In genomic region chr9:52149286-52149685, GRCm38 (mm10) we compare ENCODE assay signal across 9 mouse cellular contexts. TPM values are rescaled to one million over a fixed set of nuclear protein-coding genes. Genes with fewer than 3 reads are reported as not detected.
DNase-seq lines count a peak whose midpoint lies in the region; ATAC-seq and TF ChIP-seq lines count a peak whose summit lies in the region.
"Had no signal": no experiment of that assay in that cellular context is flagged by ENCODE, and none has a peak within 500 bp of the region (broad histone marks: within the 10 kb centered on the region; RNA-seq: fewer than 3 reads in every experiment).

No protein-coding gene starts in this region.

- no peaks in the 10 kb centered on the region for H3K36me3 ChIP-seq in embryonic facial prominence, embryonic 11.5 days (replicated peaks; ENCODE audit: control insufficient read depth, insufficient read depth, low read depth, low read length)
- H3K36me3 ChIP-seq in hindbrain, embryonic 12.5 days, result no peaks in the 10 kb centered on the region
- H3K36me3 ChIP-seq in midbrain, embryonic 16.5 days (ENCODE audit: control insufficient read depth, insufficient read depth, low read length), result no peaks in the 10 kb centered on the region
- no peaks in the 10 kb centered on the region for H3K36me3 ChIP-seq in thymus, adult 2 months (ENCODE audit: control insufficient read depth, insufficient read depth, low read length)
- H3K36me3 ChIP-seq: liver, embryonic 12.5 days had no signal

- H3K9ac ChIP-seq in embryonic facial prominence, embryonic 11.5 days (replicated peaks; ENCODE audit: low read length), result 0 out of 2 replicates have a peak overlapping the region, but pooled peaks have one; percentile 25
- peak overlapping the region; percentile 51 for H3K9ac ChIP-seq in hindbrain, embryonic 12.5 days
- H3K9ac ChIP-seq in midbrain, embryonic 16.5 days (ENCODE audit: low read depth, low read length), result peak overlapping the region; percentile 44; the same call in 1 of the 2 replicates
- H3K9ac ChIP-seq: liver, embryonic 12.5 days had no signal

- peak; percentile 82 for ATAC-seq in embryonic facial prominence, embryonic 11.5 days (replicated peaks; ENCODE audit: insufficient number of reproducible peaks, low FRiP score, low TSS enrichment, low read depth)
- ATAC-seq in hindbrain, embryonic 12.5 days (ENCODE audit: low FRiP score), result peak; percentile 88
- ATAC-seq in midbrain, embryonic 16.5 days, result peak; percentile 79
- ATAC-seq: liver, embryonic 12.5 days had no signal

- TF ChIP-seq CTCF in gastrocnemius, adult 2 months (IDR thresholded peaks at IDR 0.05), result no peak
- no peak for TF ChIP-seq CTCF in thymus, adult 2 months (IDR thresholded peaks at IDR 0.05; ENCODE audit: borderline replicate concordance, control insufficient read depth, extremely low read depth, insufficient read depth, low read length, poor library complexity)

- 32% methylated on average over 4 of the region's 4 CpGs for WGBS in embryonic facial prominence, embryonic 11.5 days
- 14% methylated on average over 4 of the region's 4 CpGs for WGBS in hindbrain, embryonic 12.5 days
- 10% methylated on average over 4 of the region's 4 CpGs for WGBS in midbrain, embryonic 16.5 days
- 90% methylated on average over 4 of the region's 4 CpGs for WGBS in thymus, adult 2 months

- DNase-seq in gastrocnemius, adult 2 months, result no peak
- DNase-seq in gastrocnemius, postnatal 4 days (ENCODE audit: low spot score in 2 of 2), result no peak
- peak; percentile 52 for DNase-seq in embryonic facial prominence, embryonic 11.5 days (ENCODE audit: low spot score)
- DNase-seq in testis, postnatal 14 days (ENCODE audit: low spot score), result no peak
- DNase-seq in urinary bladder, adult 2 months (ENCODE audit: low spot score), result no peak
- no peak for DNase-seq in thymus, adult 2 months

- H3K9me3 ChIP-seq in embryonic facial prominence, embryonic 11.5 days (replicated peaks; ENCODE audit: control insufficient read depth, low read length), result no peaks in the 10 kb centered on the region
- no peaks in the 10 kb centered on the region for H3K9me3 ChIP-seq in hindbrain, embryonic 12.5 days (replicated peaks)
- H3K9me3 ChIP-seq in midbrain, embryonic 16.5 days (replicated peaks; ENCODE audit: control insufficient read depth, low read length, poor library complexity, severe bottlenecking), result no peaks in the 10 kb centered on the region
- H3K9me3 ChIP-seq: liver, embryonic 12.5 days had no signal

- H3K27ac ChIP-seq in gastrocnemius, adult 2 months, result peak overlapping the region; percentile 60
- no peak overlapping the region; the same call in 1 of the 2 replicates for H3K27ac ChIP-seq in embryonic facial prominence, embryonic 11.5 days (replicated peaks; ENCODE audit: low read depth, low read length)
- peak overlapping the region; percentile 89 for H3K27ac ChIP-seq in hindbrain, embryonic 12.5 days
- peak overlapping the region; percentile 71 for H3K27ac ChIP-seq in midbrain, embryonic 16.5 days (ENCODE audit: low read length)
- H3K27ac ChIP-seq in thymus, adult 2 months (ENCODE audit: control insufficient read depth, insufficient read depth, low read length), result no peak overlapping the region
- H3K27ac ChIP-seq: liver, embryonic 12.5 days had no signal

- H3K4me2 ChIP-seq in embryonic facial prominence, embryonic 11.5 days (ENCODE audit: low read depth, low read length), result peak overlapping the region; percentile 4; the same call in 1 of the 2 replicates
- H3K4me2 ChIP-seq in hindbrain, embryonic 12.5 days (replicated peaks), result peak overlapping the region; percentile 48
- H3K4me2 ChIP-seq in midbrain, embryonic 16.5 days (ENCODE audit: low read length), result peak overlapping the region; percentile 55
- H3K4me2 ChIP-seq: liver, embryonic 12.5 days had no signal

- no peaks in the 10 kb centered on the region for H3K4me1 ChIP-seq in embryonic facial prominence, embryonic 11.5 days (ENCODE audit: control insufficient read depth, insufficient read depth, low read length)
- peaks cover 33% of the 10 kb centered on the region for H3K4me1 ChIP-seq in hindbrain, embryonic 12.5 days
- H3K4me1 ChIP-seq in midbrain, embryonic 16.5 days (ENCODE audit: control insufficient read depth, insufficient read depth, low read length), result peaks cover 43% of the 10 kb centered on the region
- no peaks in the 10 kb centered on the region for H3K4me1 ChIP-seq in thymus, adult 2 months (replicated peaks; ENCODE audit: control insufficient read depth, insufficient read depth, low read length)
- H3K4me1 ChIP-seq: liver, embryonic 12.5 days had no signal

- H3K27me3 ChIP-seq in embryonic facial prominence, embryonic 11.5 days (ENCODE audit: control insufficient read depth, insufficient read depth, low read length), result no peaks in the 10 kb centered on the region
- no peaks in the 10 kb centered on the region for H3K27me3 ChIP-seq in hindbrain, embryonic 12.5 days
- H3K27me3 ChIP-seq in midbrain, embryonic 16.5 days (ENCODE audit: control insufficient read depth, insufficient read depth, low read depth, low read length), result no peaks in the 10 kb centered on the region
- no peaks in the 10 kb centered on the region for H3K27me3 ChIP-seq in thymus, adult 2 months (ENCODE audit: control insufficient read depth, insufficient read depth, low read length)
- H3K27me3 ChIP-seq: liver, embryonic 12.5 days had no signal

- H3K4me3 ChIP-seq in gastrocnemius, adult 2 months, result peak overlapping the region; percentile 2; the same call in 1 of the 2 replicates
- peak overlapping the region; percentile 18 for H3K4me3 ChIP-seq in embryonic facial prominence, embryonic 11.5 days (ENCODE audit: low read depth, low read length)
- peak overlapping the region; percentile 36 for H3K4me3 ChIP-seq in hindbrain, embryonic 12.5 days
- H3K4me3 ChIP-seq in midbrain, embryonic 16.5 days (ENCODE audit: low read depth, low read length), result peak overlapping the region; percentile 31
- H3K4me3 ChIP-seq in thymus, adult 2 months (ENCODE audit: control insufficient read depth, insufficient read depth, low read length), result no peak overlapping the region
- H3K4me3 ChIP-seq: liver, embryonic 12.5 days had no signal

- no peak for TF ChIP-seq POLR2A in thymus, adult 2 months (IDR thresholded peaks at IDR 0.05; ENCODE audit: control insufficient read depth, extremely low read depth, insufficient read depth, low read length, poor library complexity)

- intact Hi-C loops in gastrocnemius, adult 2 months (cut with DNase I), result no loop called here

RNA-seq across cellular contexts. Expression of gene Zc3h12c, which starts 19.1 kb away (rescaled TPM):
- 1 to 10 TPM; 7.8 to 9.8 TPM for total RNA-seq in gastrocnemius, adult 2 months (2021)
- 10 to 100 TPM in 1 of 2 experiments, 1 to 10 TPM in 1; 9.6 to 10.6 TPM for total RNA-seq in gastrocnemius, postnatal 4 days (2021)
- 5.5 and 6.0 TPM in 2 replicates for polyA plus RNA-seq in embryonic facial prominence, embryonic 11.5 days (2014; fragmentation: Nextera tagmentation; extraction: Ambion mirVana)
- polyA plus RNA-seq in hindbrain, embryonic 12.5 days (2016; fragmentation: Nextera tagmentation; extraction: Ambion mirVana), result 8.9 and 9.4 TPM in 2 replicates
- polyA plus RNA-seq in midbrain, embryonic 16.5 days (2015; fragmentation: Nextera tagmentation; extraction: Ambion mirVana), result 3.9 and 5.6 TPM in 2 replicates
- polyA plus RNA-seq in urinary bladder, adult 2 months (2012; rRNA removed), result 2.5 and 3.2 TPM in 2 replicates
- polyA plus RNA-seq in thymus, adult 2 months (2012; rRNA removed), result 1.5 and 1.7 TPM in 2 replicates

Comparison
In these comparisons a context has a peak if more than half of its experiments do, and no peak if none do; other contexts are left out.
1. H3K27ac ChIP-seq: peak in gastrocnemius, adult 2 months (single experiment), hindbrain, embryonic 12.5 days (single experiment) and midbrain, embryonic 16.5 days (single experiment); none in embryonic facial prominence, embryonic 11.5 days (single experiment) and thymus, adult 2 months (single experiment).
2. H3K4me2 ChIP-seq: peak in every context shown above with its lines; median percentile 55 in midbrain, embryonic 16.5 days; 48 in hindbrain, embryonic 12.5 days; 4 in embryonic facial prominence, embryonic 11.5 days.
3. Peak in every context shown above with its lines, with median percentiles within 50 percentile points of each other: ATAC-seq and H3K9ac ChIP-seq.